Mouse (Mus musculus) ovary, postnatal 36 days (tissue): ENCODE data around the gene Hip1r.

Experiments
- DNase-seq: peaks from one replicate; pipeline ENCODE4 v3.0.0; 2022; ENCODE audit warnings: low spot score, mixed read lengths

The Hip1r gene

GRCm38 (mm10) chr5:123973299-123974178, at the start of gene Hip1r:
Gene Hip1r, plus strand, starts transcription at chr5:123973628.
- DNase-seq, result peak; percentile 80

GRCm38 (mm10) chr5:123927118-123927517, 46.3 kb upstream of the Hip1r start, which contains the start of gene Gm43518:
Gene Gm43518, plus strand, starts transcription at chr5:123927418.
- no peak for DNase-seq

DNA sequence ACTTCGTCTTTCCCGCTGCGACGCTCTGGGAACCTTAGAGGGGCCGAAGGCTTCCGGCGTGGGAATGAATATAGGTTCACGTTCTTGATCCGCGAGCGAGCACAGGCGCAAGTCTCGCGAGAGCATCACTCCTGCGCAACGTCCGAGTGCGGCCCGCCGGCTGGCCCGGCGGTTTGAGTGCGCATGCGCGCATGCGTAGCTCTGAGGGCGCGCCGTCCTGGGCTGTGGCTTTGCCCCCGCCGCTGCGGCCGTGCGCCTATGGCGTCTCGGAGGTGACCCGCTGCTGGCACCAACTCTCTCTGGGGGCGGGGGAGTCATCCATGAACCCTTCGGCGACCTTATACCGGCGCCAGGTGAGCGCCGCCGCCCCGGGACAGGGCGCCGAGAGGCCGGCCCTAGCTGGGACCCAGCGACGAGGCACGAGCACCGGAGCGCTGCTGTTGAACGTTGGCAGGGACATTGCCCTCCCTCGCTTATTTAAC, 42.9 kb upstream of the Hip1r start, which contains the start of gene Ccdc62:
TSS of gene Ccdc62 (plus strand) at position 172 of the 482 bp plus-strand sequence.
- DNase-seq, result peak; percentile 94

DNA sequence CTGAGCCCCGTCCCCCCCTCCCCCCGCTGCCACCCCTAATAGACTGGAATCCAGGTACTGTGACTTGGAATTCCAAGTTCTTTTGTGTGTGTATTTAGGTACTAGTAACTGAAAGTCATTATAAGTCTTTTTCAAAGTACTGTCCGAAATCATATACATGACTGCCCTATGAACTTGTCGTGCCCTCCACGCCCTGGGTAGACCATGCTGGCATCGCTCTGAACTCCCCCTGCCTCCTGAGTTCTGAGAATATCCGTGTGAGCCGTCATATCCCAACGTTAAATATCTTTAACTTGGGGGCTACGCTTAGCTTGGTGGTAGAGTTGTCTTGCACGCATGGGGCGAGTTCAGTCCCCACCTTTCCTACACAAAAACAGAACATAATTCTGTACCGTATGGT, 42.3 kb upstream of the Hip1r start:
- DNase-seq, result no peak

GRCm38 (mm10) chr5:123932927-123933326, 40.5 kb upstream of the Hip1r start:
- no peak for DNase-seq

- no peak for DNase-seq
These were observed 39.9 kb upstream of the Hip1r start for GRCm38 (mm10) chr5:123933556-123933955.

- peak; percentile 21 for DNase-seq
These were observed 39.4 kb upstream of the Hip1r start for GRCm38 (mm10) chr5:123933957-123934591.

- no peak for DNase-seq
These were observed 37.5 kb upstream of the Hip1r start for GRCm38 (mm10) chr5:123935931-123936330.

- no peak for DNase-seq
These were observed 34.9 kb upstream of the Hip1r start for GRCm38 (mm10) chr5:123938479-123938878.

GRCm38 (mm10) chr5:123946546-123946945, 26.9 kb upstream of the Hip1r start:
- DNase-seq, result peak; percentile 24

DNA sequence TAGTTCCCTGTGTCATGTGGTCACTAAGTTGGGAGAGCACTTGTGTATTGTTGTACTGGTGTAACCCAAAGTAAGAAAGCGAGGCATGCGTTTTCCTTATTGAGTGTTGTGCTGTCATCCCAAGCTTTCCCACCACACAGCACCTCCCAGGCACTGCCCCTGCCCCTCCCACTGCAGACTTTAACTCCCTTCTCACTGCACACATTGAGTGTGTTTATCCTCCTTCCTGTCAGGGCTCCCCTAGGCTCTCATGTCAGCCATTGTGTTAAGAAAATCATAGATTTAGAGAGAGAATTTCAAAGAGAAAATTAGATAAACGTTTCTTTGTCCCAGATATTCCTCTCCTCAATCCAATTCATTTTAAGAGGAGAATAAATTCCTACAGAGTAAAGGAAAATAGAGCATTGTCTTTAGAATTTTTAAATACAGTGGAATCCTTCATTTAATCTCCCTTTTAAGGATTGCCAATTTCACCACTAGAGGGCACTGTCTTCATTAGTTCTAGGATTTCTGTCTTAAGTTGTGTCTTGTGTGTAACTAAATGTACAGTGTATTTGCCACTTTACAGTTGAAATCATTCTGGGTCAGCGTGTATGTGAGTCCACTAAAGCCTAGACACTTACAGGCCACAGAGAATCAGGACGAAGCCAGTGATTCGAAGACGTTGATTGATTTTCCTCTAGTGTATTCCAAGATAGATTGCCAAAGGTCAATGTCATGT, 26.2 kb upstream of the Hip1r start:
- no peak for DNase-seq

DNA sequence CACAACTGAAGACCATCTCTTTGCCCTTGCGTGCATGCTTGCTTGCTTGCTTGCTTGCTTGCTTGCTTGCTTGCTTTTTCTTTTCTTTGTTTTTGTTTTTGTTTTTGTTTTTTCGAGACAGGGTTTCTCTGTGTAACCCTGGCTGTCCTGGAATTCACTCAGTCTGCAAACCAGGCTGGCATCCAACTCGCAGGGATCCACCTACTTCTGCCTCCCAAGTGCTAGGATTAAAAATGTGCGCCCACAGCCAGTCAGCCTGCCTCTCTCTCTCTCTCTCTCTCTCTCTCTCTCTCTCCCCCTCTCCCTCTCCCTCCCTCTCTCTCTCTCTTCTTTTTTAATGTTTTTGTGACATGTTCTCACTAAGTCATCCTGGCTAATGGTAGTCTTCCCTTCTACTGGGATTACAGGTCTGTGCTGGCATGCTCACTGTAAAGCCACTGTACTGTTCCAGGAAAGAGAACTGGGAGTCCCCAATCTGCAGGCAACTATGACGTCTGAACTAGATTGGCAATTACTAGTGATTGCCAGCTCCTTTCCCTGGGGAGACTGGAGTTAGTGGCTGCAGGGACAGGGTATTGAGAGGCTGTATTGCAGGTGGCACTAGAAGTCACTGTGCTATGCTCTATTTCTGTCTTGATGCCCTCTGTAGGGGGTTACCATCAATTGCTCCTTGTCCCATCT, 20.9 kb upstream of the Hip1r start:
- DNase-seq, result no peak

DNA sequence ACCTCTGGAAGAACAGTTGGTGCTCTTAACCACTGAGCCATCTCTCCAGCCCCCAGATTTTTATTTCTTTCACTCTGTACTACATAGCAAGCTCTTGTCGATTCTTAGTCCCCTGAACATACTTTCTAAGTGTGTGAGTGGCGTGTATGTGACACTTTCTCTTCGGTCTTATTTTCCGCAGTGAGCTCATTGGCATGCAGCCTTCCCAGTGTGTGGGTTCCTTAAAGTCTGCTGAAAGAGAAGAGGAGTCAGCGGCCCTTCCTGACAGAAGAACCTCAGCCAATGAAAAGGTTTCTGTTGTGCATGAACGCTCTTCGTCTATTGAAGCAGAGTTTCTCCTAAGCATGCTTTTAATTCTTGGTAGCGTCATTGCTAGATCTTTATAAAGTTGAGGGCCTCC, 16.2 kb upstream of the Hip1r start:
- DNase-seq, result no peak

- DNase-seq, result no peak
These were observed 14.4 kb upstream of the Hip1r start for GRCm38 (mm10) chr5:123959018-123959417.

- DNase-seq, result no peak
These were observed 13.3 kb upstream of the Hip1r start for GRCm38 (mm10) chr5:123960129-123960528.

- DNase-seq, result no peak
These were observed 12.4 kb upstream of the Hip1r start for GRCm38 (mm10) chr5:123961046-123961445.

GRCm38 (mm10) chr5:123964208-123964607, 9.2 kb upstream of the Hip1r start:
- DNase-seq, result no peak

DNA sequence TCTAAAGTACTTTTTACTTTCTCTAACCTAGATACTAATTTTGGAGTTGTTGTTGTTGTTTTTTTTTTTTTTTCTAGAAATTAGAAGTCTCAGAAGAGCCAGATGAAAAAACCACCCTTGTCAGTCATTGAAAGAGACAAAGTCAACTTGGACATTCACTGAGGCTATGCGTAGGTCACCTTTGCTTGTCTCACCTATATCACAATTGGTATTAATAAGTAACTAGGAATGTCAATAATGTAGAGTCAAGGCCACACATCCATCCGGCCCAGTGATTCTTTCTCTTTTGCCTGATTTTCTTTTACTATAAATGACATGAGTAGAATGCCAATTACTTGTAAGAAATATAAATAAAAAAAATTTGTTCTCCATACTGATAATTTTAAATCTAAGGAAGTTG, 6.7 kb upstream of the Hip1r start:
- DNase-seq, result no peak

GRCm38 (mm10) chr5:123968468-123968867, 5.0 kb upstream of the Hip1r start:
- DNase-seq, result no peak

DNA sequence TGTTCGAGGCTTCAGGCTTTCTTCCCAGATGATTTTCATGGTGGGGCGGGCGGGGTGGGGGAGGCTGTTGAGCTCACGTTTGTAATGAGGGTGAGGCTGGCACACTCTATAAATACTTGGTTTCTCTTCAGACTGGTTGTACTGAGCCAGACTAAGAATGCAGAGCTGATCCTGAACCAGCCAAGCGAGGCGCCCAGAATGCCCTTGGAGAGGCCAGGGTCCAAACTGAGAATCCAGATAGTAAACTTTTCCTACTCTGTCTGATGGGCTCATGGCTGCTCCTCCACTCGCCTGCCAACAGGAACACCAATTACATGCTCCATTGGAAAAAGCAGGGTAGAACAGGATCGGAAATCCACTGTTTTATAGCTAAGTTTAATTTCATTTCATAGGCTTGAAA, 4.2 kb upstream of the Hip1r start:
- DNase-seq, result no peak

DNA sequence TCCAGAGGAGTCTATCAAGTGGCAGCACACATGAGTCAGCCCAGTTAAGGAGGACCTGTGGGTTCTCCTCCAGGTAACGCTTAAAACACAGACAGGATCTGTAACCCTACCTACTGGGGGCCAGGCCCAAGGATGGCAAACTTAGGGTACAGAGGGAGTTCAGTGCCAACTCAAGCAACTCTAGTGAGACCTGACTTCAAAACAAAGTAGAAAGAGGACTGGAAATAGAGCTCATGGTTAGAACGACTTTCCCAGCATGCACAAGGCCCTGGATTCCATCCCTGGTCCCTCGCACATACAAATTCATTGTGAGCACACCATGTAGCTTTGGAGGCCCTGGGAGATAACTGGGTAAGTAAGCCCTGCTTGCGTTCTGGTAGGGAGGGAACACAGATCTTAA, 2.9 kb upstream of the Hip1r start:
- DNase-seq, result no peak

GRCm38 (mm10) chr5:123972453-123972852, 975 bp upstream of the Hip1r start:
- DNase-seq, result no peak
